Mouse (Mus musculus) midbrain, embryonic 14.5 days (tissue): ENCODE measurements around the gene Olfr679. TPM values are rescaled to one million over a fixed set of nuclear protein-coding genes. Genes with fewer than 3 reads are reported as not detected.
"Not testable (repeated sequence)": the region's sequence is repeated elsewhere in the genome, so short reads cannot be mapped to it uniquely, and the experiment has no call there.

Experiments used
- ATAC-seq: fragments of 200-750 bp; cut with Nextera tagmentation; 2 replicates; pipeline ENCODE4 v1.8.0; 2017; ENCODE audit warnings: moderate number of reproducible peaks, moderate library complexity; ENCODE audit not compliant: low FRiP score, low TSS enrichment
- DNase-seq: peaks from one replicate; pipeline ENCODE4 v3.0.0-alpha.2; 2015
- H3K27ac ChIP-seq: fragments of 300-500 bp; sonication (generic); replicated peaks from 2 replicates; pipeline ENCODE4 v1.5.1; 2014; ENCODE audit warnings: mild to moderate bottlenecking, low read depth, low read length, moderate library complexity
- H3K27me3 ChIP-seq: fragments of 300-500 bp; sonication (generic); 2 replicates; pipeline ENCODE4 v1.6.1; 2014; ENCODE audit warnings: low read length, control low read depth, mixed read lengths; ENCODE audit not compliant: control insufficient read depth, insufficient read depth
- H3K36me3 ChIP-seq: fragments of 300-500 bp; sonication (generic); 2 replicates; pipeline ENCODE4 v1.6.1; 2014; ENCODE audit warnings: low read length, control low read depth; ENCODE audit not compliant: control insufficient read depth, insufficient read depth
- H3K4me1 ChIP-seq: fragments of 300-500 bp; sonication (generic); 2 replicates; pipeline ENCODE4 v1.6.1; 2014; ENCODE audit warnings: mild to moderate bottlenecking, antibody characterized with exemption, low read length, control low read depth; ENCODE audit not compliant: control insufficient read depth, insufficient read depth
- H3K4me2 ChIP-seq: fragments of 300-500 bp; sonication (generic); 2 replicates; pipeline ENCODE4 v1.6.1; 2014; ENCODE audit warnings: mild to moderate bottlenecking, low read length, moderate library complexity
- H3K4me3 ChIP-seq: fragments of 300-500 bp; sonication (generic); replicated peaks from 2 replicates; pipeline ENCODE4 v1.5.1; 2014; ENCODE audit warnings: low read depth, low read length
- H3K9ac ChIP-seq: fragments of 300-500 bp; sonication (generic); replicated peaks from 2 replicates; pipeline ENCODE4 v1.6.1; 2014; ENCODE audit warnings: mild to moderate bottlenecking, low read length, moderate library complexity
- H3K9me3 ChIP-seq: fragments of 300-500 bp; sonication (generic); 2 replicates; pipeline ENCODE4 v1.6.1; 2016; ENCODE audit warnings: low read length, control low read depth, mixed read lengths; ENCODE audit not compliant: control insufficient read depth
- WGBS: fragments of 180-500 bp; shearing (Covaris S2); extraction: QIAGEN DNeasy Blood & Tissue Kit; methylation state at CpG from one replicate; pipeline ENCODE4 v1.1.7; 2014; 5-methylcytosine and 5-hydroxymethylcytosine counted together
- polyA plus RNA-seq: library from polyadenylated mRNA; unstranded; fragments of >200 nt; fragmentation: Nextera tagmentation; extraction: Ambion mirVana; gene quantifications from 2 replicates; pipeline ENCODE4 v1.2.1, GENCODE M21; 2014

Olfr679 gene
- polyA plus RNA-seq: not detected in 2 replicates

GRCm38 (mm10) chr7:105080905-105081304, at the start of gene Olfr679:
Gene Olfr679 (plus strand): TSS chr7:105081205.
- H3K4me1 ChIP-seq: no peaks in the 10 kb centered on the region

GRCm38 (mm10) chr7:105032398-105032797, 48.6 kb upstream of the Olfr679 start, which contains the start of gene Olfr676:
Gene Olfr676 (plus strand): TSS chr7:105032698.
- Histone ChIP-seq H3K27ac (no peak within 1 kb of the TSS), H3K9ac (no peak within 1 kb of the TSS), H3K4me3 (no peak within 1 kb of the TSS), H3K9me3 (no peaks in the 10 kb centered on the region), H3K4me2 (no peak within 1 kb of the TSS), H3K4me1 (no peaks in the 10 kb centered on the region), H3K27me3 (no peaks in the 10 kb centered on the region), H3K36me3 (no peaks in the 10 kb centered on the region)
- no peak for ATAC-seq
- no peak for DNase-seq

More at GRCm38 (mm10) chr7:105080905-105081304, at the start of gene Olfr679:
- H3K36me3 ChIP-seq: no peaks in the 10 kb centered on the region
- H3K27ac ChIP-seq: no peak within 1 kb of the TSS
- ATAC-seq: no peak
- H3K9me3 ChIP-seq: no peaks in the 10 kb centered on the region
- H3K27me3 ChIP-seq: no peaks in the 10 kb centered on the region
- WGBS: 77% methylated on average over 1 of the region's 1 CpGs
- H3K4me3 ChIP-seq: no peak within 1 kb of the TSS
- DNase-seq: no peak
- H3K9ac ChIP-seq: no peak within 1 kb of the TSS
- H3K4me2 ChIP-seq: no peak within 1 kb of the TSS

GRCm38 (mm10) chr7:105033836-105034235, 47.2 kb upstream of the Olfr679 start:
- not testable (repeated sequence) for H3K4me2 ChIP-seq, H3K4me1 ChIP-seq, ATAC-seq, H3K9ac ChIP-seq, H3K36me3 ChIP-seq, H3K4me3 ChIP-seq, H3K9me3 ChIP-seq, H3K27ac ChIP-seq, H3K27me3 ChIP-seq
- DNase-seq: peak; percentile 37
- 55% methylated on average over 5 of the region's 5 CpGs for WGBS

- H3K4me1 ChIP-seq: no peaks in the 10 kb centered on the region
- ATAC-seq: no peak
- H3K9me3 ChIP-seq: no peaks in the 10 kb centered on the region
- no peaks in the 10 kb centered on the region for H3K27me3 ChIP-seq
- H3K4me3 ChIP-seq: no peak overlapping the region
- DNase-seq: peak; percentile 13
- H3K9ac ChIP-seq: no peak overlapping the region
- H3K4me2 ChIP-seq: no peak overlapping the region
- no peak overlapping the region for H3K27ac ChIP-seq
- no peaks in the 10 kb centered on the region for H3K36me3 ChIP-seq
Observed at GRCm38 (mm10) chr7:105058951-105059350, 22.1 kb upstream of the Olfr679 start.

GRCm38 (mm10) chr7:105064175-105064574, 16.8 kb upstream of the Olfr679 start, which contains the start of gene Olfr678:
Gene Olfr678 (plus strand): TSS chr7:105064475.
- H3K27ac ChIP-seq: no peak within 1 kb of the TSS
- H3K9me3 ChIP-seq: no peaks in the 10 kb centered on the region
- H3K4me1 ChIP-seq: no peaks in the 10 kb centered on the region
- no peak for DNase-seq
- H3K27me3 ChIP-seq: no peaks in the 10 kb centered on the region
- no peaks in the 10 kb centered on the region for H3K36me3 ChIP-seq
- H3K9ac ChIP-seq: no peak within 1 kb of the TSS
- WGBS: 100% methylated on average over 1 of the region's 1 CpGs
- no peak within 1 kb of the TSS for H3K4me3 ChIP-seq
- no peak for ATAC-seq
- no peak within 1 kb of the TSS for H3K4me2 ChIP-seq

GRCm38 (mm10) chr7:105092717-105093116, 11.7 kb downstream of the Olfr679 start, which contains the start of gene Olfr680-ps1:
Gene Olfr680-ps1 (minus strand): TSS chr7:105092817.
- H3K4me2 ChIP-seq, H3K9ac ChIP-seq, ATAC-seq, H3K4me1 ChIP-seq, H3K27ac ChIP-seq, H3K9me3 ChIP-seq, DNase-seq, H3K4me3 ChIP-seq, H3K27me3 ChIP-seq, H3K36me3 ChIP-seq: not testable (repeated sequence)

GRCm38 (mm10) chr7:105116536-105116935, 35.5 kb downstream of the Olfr679 start, which contains the start of gene Olfr681:
Gene Olfr681 (plus strand): TSS chr7:105116836.
- DNase-seq: no peak
- no peak within 1 kb of the TSS for H3K4me3 ChIP-seq
- no peak for ATAC-seq
- H3K27ac ChIP-seq: no peak within 1 kb of the TSS
- H3K9me3 ChIP-seq: no peaks in the 10 kb centered on the region
- H3K36me3 ChIP-seq: no peaks in the 10 kb centered on the region
- H3K4me1 ChIP-seq: no peaks in the 10 kb centered on the region
- H3K4me2 ChIP-seq: no peak within 1 kb of the TSS
- H3K9ac ChIP-seq: no peak within 1 kb of the TSS
- no peaks in the 10 kb centered on the region for H3K27me3 ChIP-seq

Other genes starting within 250 kb of the Olfr679 start
- gene Usp17lb, start 238.6 kb upstream of the Olfr679 start, polyA plus RNA-seq: not detected in 2 replicates
- gene Usp17la, start 224.2 kb upstream of the Olfr679 start, polyA plus RNA-seq: not detected in 2 replicates
- gene Olfr665, start 203.2 kb upstream of the Olfr679 start, polyA plus RNA-seq: not detected in 2 replicates
- gene Olfr666, start 185.3 kb upstream of the Olfr679 start, polyA plus RNA-seq: not detected in 2 replicates
- gene Olfr667, start 159.7 kb upstream of the Olfr679 start, polyA plus RNA-seq: not detected in 2 replicates
- gene Olfr668, start 153.1 kb upstream of the Olfr679 start, polyA plus RNA-seq: not detected in 2 replicates
- gene Olfr669, start 147.0 kb upstream of the Olfr679 start, polyA plus RNA-seq: not detected in 2 replicates
- not detected in 2 replicates for gene Olfr670, start 118.6 kb upstream of the Olfr679 start, polyA plus RNA-seq
- not detected in 2 replicates for gene Olfr671, start 102.1 kb upstream of the Olfr679 start, polyA plus RNA-seq
- gene Olfr672, start 79.2 kb upstream of the Olfr679 start, polyA plus RNA-seq: not detected in 2 replicates
- not detected in 2 replicates for gene Olfr675, start 52.7 kb upstream of the Olfr679 start, polyA plus RNA-seq
- gene Olfr676, start 48.5 kb upstream of the Olfr679 start, polyA plus RNA-seq: not detected in 2 replicates
- not detected in 2 replicates for gene Olfr677, start 29.8 kb upstream of the Olfr679 start, polyA plus RNA-seq
- gene Olfr678, start 16.7 kb upstream of the Olfr679 start, polyA plus RNA-seq: not detected in 2 replicates
- gene Olfr680-ps1, start 11.6 kb downstream of the Olfr679 start, polyA plus RNA-seq: not detected in 2 replicates
- gene Olfr681, start 35.6 kb downstream of the Olfr679 start, polyA plus RNA-seq: not detected in 2 replicates
- not detected in 2 replicates for gene Olfr683, start 65.8 kb downstream of the Olfr679 start, polyA plus RNA-seq
- not detected in 2 replicates for gene Olfr684, start 82.4 kb downstream of the Olfr679 start, polyA plus RNA-seq
- gene Olfr685, start 104.8 kb downstream of the Olfr679 start, polyA plus RNA-seq: not detected in 2 replicates
- not detected in 2 replicates for gene Olfr686, start 126.3 kb downstream of the Olfr679 start, polyA plus RNA-seq
- gene Olfr688, start 206.9 kb downstream of the Olfr679 start, polyA plus RNA-seq: not detected in 2 replicates
- 0.08 TPM in 1 of 2 replicates, not detected in the other for gene Olfr689, start 230.0 kb downstream of the Olfr679 start, polyA plus RNA-seq